Mouse (Mus musculus): ENCODE results near the gene E330021D16Rik. TPM values are rescaled to one million over a fixed set of nuclear protein-coding genes. Genes with fewer than 3 reads are reported as not detected.
A peak's percentile ranks its signal among the peaks of the same experiment; 100 is the strongest.

Gene E330021D16Rik
- polyA plus RNA-seq, 1 experiment from 2014 or later = not detected

GRCm38 (mm10) chr6:136433573-136433972 lies 18.2 kb upstream of the E330021D16Rik start:
- Histone ChIP-seq H3K9ac (no peak overlapping the region), H3K36me3 (no peaks in the 10 kb centered on the region), H3K4me2 (replicated peaks) (no peak overlapping the region), H3K27me3 (replicated peaks) (no peaks in the 10 kb centered on the region), H3K4me1 (replicated peaks) (0 out of 2 replicates have a peak, but pooled peaks cover 8% of the 10 kb centered on the region), H3K27ac (no peak overlapping the region), H3K4me3 (replicated peaks) (no peak overlapping the region), H3K9me3 (no peaks in the 10 kb centered on the region)
- WGBS = 85% methylated on average over 6 of the region's 6 CpGs
- ATAC-seq = no peak

GRCm38 (mm10) chr6:136431896-136432248 lies 16.5 kb upstream of the E330021D16Rik start:
- Histone ChIP-seq H3K27ac (no peak overlapping the region), H3K9ac (no peak overlapping the region), H3K4me2 (replicated peaks) (no peak overlapping the region), H3K27me3 (replicated peaks) (no peaks in the 10 kb centered on the region), H3K36me3 (no peaks in the 10 kb centered on the region), H3K4me3 (replicated peaks) (no peak overlapping the region), H3K4me1 (replicated peaks) (0 out of 2 replicates have a peak, but pooled peaks cover 8% of the 10 kb centered on the region), H3K9me3 (no peaks in the 10 kb centered on the region)
- ATAC-seq = 0 out of 2 replicates have a peak, but pooled peaks have one; percentile 29
- 13% methylated on average over 7 of the region's 7 CpGs for WGBS

- H3K9me3 ChIP-seq = no peaks in the 10 kb centered on the region
- H3K27me3 ChIP-seq (replicated peaks) = no peaks in the 10 kb centered on the region
- no peak overlapping the region for H3K4me2 ChIP-seq (replicated peaks)
- no peaks in the 10 kb centered on the region for H3K36me3 ChIP-seq
- WGBS = 45% methylated on average over 10 of the region's 10 CpGs
- no peak overlapping the region for H3K9ac ChIP-seq
- 0 out of 2 replicates have a peak overlapping the region, but pooled peaks have one; percentile 1 for H3K27ac ChIP-seq
- H3K4me1 ChIP-seq (replicated peaks) = 0 out of 2 replicates have a peak, but pooled peaks cover 8% of the 10 kb centered on the region
- peak; percentile 24; the same call in 1 of the 2 replicates for ATAC-seq
- H3K4me3 ChIP-seq (replicated peaks) = no peak overlapping the region
Observed at GRCm38 (mm10) chr6:136431169-136431895, 16.0 kb upstream of the E330021D16Rik start.

- peak; percentile 80 for ATAC-seq
- no peak overlapping the region for H3K4me2 ChIP-seq (replicated peaks)
- 27% methylated on average over 4 of the region's 4 CpGs for WGBS
- H3K9ac ChIP-seq = no peak overlapping the region
- no peaks in the 10 kb centered on the region for H3K9me3 ChIP-seq
- 0 out of 2 replicates have a peak, but pooled peaks cover 8% of the 10 kb centered on the region for H3K4me1 ChIP-seq (replicated peaks)
- no peak overlapping the region for H3K4me3 ChIP-seq (replicated peaks)
- H3K27me3 ChIP-seq (replicated peaks) = no peaks in the 10 kb centered on the region
- peak overlapping the region; percentile 56; the same call in 1 of the 2 replicates for H3K27ac ChIP-seq
- no peaks in the 10 kb centered on the region for H3K36me3 ChIP-seq
Observed at GRCm38 (mm10) chr6:136429441-136429840, 14.1 kb upstream of the E330021D16Rik start.

GRCm38 (mm10) chr6:136428412-136428811 lies 13.0 kb upstream of the E330021D16Rik start:
- ATAC-seq = no peak
- H3K9ac ChIP-seq = no peak overlapping the region
- 0 out of 2 replicates have a peak, but pooled peaks cover 8% of the 10 kb centered on the region for H3K4me1 ChIP-seq (replicated peaks)
- no peak overlapping the region for H3K4me3 ChIP-seq (replicated peaks)
- H3K27me3 ChIP-seq (replicated peaks) = no peaks in the 10 kb centered on the region
- WGBS = 73% methylated on average over 5 of the region's 5 CpGs
- H3K4me2 ChIP-seq (replicated peaks) = no peak overlapping the region
- H3K9me3 ChIP-seq = no peaks in the 10 kb centered on the region
- H3K36me3 ChIP-seq = no peaks in the 10 kb centered on the region
- H3K27ac ChIP-seq = no peak overlapping the region

GRCm38 (mm10) chr6:136427240-136427639 lies 11.9 kb upstream of the E330021D16Rik start:
- H3K9me3 ChIP-seq = no peaks in the 10 kb centered on the region
- H3K36me3 ChIP-seq = no peaks in the 10 kb centered on the region
- ATAC-seq = no peak
- 66% methylated on average over 6 of the region's 6 CpGs for WGBS
- no peak overlapping the region for H3K27ac ChIP-seq
- H3K9ac ChIP-seq = no peak overlapping the region
- no peak overlapping the region for H3K4me3 ChIP-seq (replicated peaks)
- H3K27me3 ChIP-seq (replicated peaks) = no peaks in the 10 kb centered on the region
- H3K4me1 ChIP-seq (replicated peaks) = 0 out of 2 replicates have a peak, but pooled peaks cover 8% of the 10 kb centered on the region
- no peak overlapping the region for H3K4me2 ChIP-seq (replicated peaks)

- 72% methylated on average over 5 of the region's 5 CpGs for WGBS
- Histone ChIP-seq H3K9me3 (no peaks in the 10 kb centered on the region), H3K36me3 (no peaks in the 10 kb centered on the region), H3K4me2 (replicated peaks) (no peak overlapping the region), H3K4me3 (replicated peaks) (no peak overlapping the region), H3K27ac (no peak overlapping the region), H3K9ac (no peak overlapping the region), H3K27me3 (replicated peaks) (no peaks in the 10 kb centered on the region), H3K4me1 (replicated peaks) (no peaks in the 10 kb centered on the region)
- peak; percentile 65 for ATAC-seq
Observed at GRCm38 (mm10) chr6:136425956-136426355, 10.6 kb upstream of the E330021D16Rik start.

GRCm38 (mm10) chr6:136424166-136424565 lies 8.8 kb upstream of the E330021D16Rik start:
- H3K9me3 ChIP-seq = no peaks in the 10 kb centered on the region
- ATAC-seq = no peak
- H3K27ac ChIP-seq = no peak overlapping the region
- no peaks in the 10 kb centered on the region for H3K4me1 ChIP-seq (replicated peaks)
- H3K36me3 ChIP-seq = no peaks in the 10 kb centered on the region
- no peaks in the 10 kb centered on the region for H3K27me3 ChIP-seq (replicated peaks)
- no peak overlapping the region for H3K4me2 ChIP-seq (replicated peaks)
- H3K4me3 ChIP-seq (replicated peaks) = no peak overlapping the region
- no peak overlapping the region for H3K9ac ChIP-seq
- 91% methylated on average over 3 of the region's 3 CpGs for WGBS

- H3K27me3 ChIP-seq (replicated peaks) = no peaks in the 10 kb centered on the region
- H3K4me3 ChIP-seq (replicated peaks) = no peak overlapping the region
- no peak for ATAC-seq
- no peak overlapping the region for H3K4me2 ChIP-seq (replicated peaks)
- WGBS = 92% methylated on average over 5 of the region's 5 CpGs
- no peak overlapping the region for H3K27ac ChIP-seq
- H3K9ac ChIP-seq = no peak overlapping the region
- H3K36me3 ChIP-seq = no peaks in the 10 kb centered on the region
- H3K9me3 ChIP-seq = no peaks in the 10 kb centered on the region
- H3K4me1 ChIP-seq (replicated peaks) = no peaks in the 10 kb centered on the region
Observed at GRCm38 (mm10) chr6:136423201-136423600, 7.8 kb upstream of the E330021D16Rik start.

- Histone ChIP-seq H3K4me2 (replicated peaks) (no peak overlapping the region), H3K9ac (no peak overlapping the region), H3K9me3 (no peaks in the 10 kb centered on the region), H3K4me3 (replicated peaks) (no peak overlapping the region), H3K27me3 (replicated peaks) (no peaks in the 10 kb centered on the region), H3K27ac (no peak overlapping the region), H3K4me1 (replicated peaks) (no peaks in the 10 kb centered on the region), H3K36me3 (no peaks in the 10 kb centered on the region)
- 64% methylated on average over 16 of the region's 16 CpGs for WGBS
- ATAC-seq = no peak
Observed at GRCm38 (mm10) chr6:136422084-136422853, 6.9 kb upstream of the E330021D16Rik start.

- Histone ChIP-seq H3K27ac (no peak overlapping the region), H3K4me3 (replicated peaks) (no peak overlapping the region), H3K36me3 (no peaks in the 10 kb centered on the region), H3K9me3 (no peaks in the 10 kb centered on the region), H3K27me3 (replicated peaks) (no peaks in the 10 kb centered on the region), H3K4me2 (replicated peaks) (no peak overlapping the region), H3K4me1 (replicated peaks) (no peaks in the 10 kb centered on the region), H3K9ac (no peak overlapping the region)
- 73% methylated on average over 3 of the region's 3 CpGs for WGBS
- ATAC-seq = no peak
Observed at GRCm38 (mm10) chr6:136421059-136421458, 5.7 kb upstream of the E330021D16Rik start.

Data from intestine, embryonic 15.5 days (tissue).